Mouse (Mus musculus): ENCODE data around the gene Stx6.

DNA sequence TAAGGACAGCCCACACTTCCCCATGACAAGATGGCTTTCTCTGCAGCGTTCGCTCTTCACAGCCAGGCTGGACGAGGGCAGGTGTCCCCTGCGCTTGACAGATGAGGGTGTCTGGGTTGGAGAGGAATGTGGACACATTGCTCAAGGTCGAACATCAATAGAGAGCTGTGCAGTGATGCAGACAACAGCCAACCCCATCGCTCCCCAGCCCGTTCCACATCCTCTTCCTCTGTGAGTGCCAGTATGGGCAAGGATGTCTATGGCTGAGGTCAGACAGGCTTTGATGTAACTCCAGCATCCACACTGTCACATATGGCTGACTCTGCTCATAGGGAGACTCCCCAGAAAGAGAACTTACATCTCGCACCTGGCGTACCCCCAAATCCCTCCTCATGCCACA, 74.9 kb downstream of the Stx6 start:
- TF ChIP-seq CTCF (IDR thresholded peaks at IDR 0.05; ENCODE audit: control insufficient read depth, insufficient read depth, insufficient replicate concordance, low read depth, low read length), result no peak
- TF ChIP-seq POLR2A (IDR thresholded peaks at IDR 0.05; ENCODE audit: control insufficient read depth, low read depth, low read length), result no peak
